Mouse (Mus musculus): Measurements from ENCODE around the gene E4f1.

E4f1 gene

GRCm38 (mm10) chr17:24415011-24415410, 55.1 kb downstream of the E4f1 start:
- DNase-seq (ENCODE audit: low spot score in 2 of 2): no peak

- peak; percentile 85 to 87 for DNase-seq (ENCODE audit: low spot score in 2 of 2)
Observed at GRCm38 (mm10) chr17:24414230-24414976, 55.7 kb downstream of the E4f1 start, which contains the start of gene Rnps1. Gene Rnps1, plus strand, starts transcription at chr17:24414565.

GRCm38 (mm10) chr17:24413557-24414211, 56.4 kb downstream of the E4f1 start:
- peak; percentile 15 to 19 for DNase-seq (ENCODE audit: low spot score in 2 of 2)

- no peak for DNase-seq (ENCODE audit: low spot score in 2 of 2)
Observed at GRCm38 (mm10) chr17:24407116-24407803, 62.9 kb downstream of the E4f1 start.

GRCm38 (mm10) chr17:24402371-24402770, 67.7 kb downstream of the E4f1 start:
- DNase-seq (ENCODE audit: low spot score in 2 of 2): no peak

- DNase-seq (ENCODE audit: low spot score in 2 of 2): no peak
Observed at GRCm38 (mm10) chr17:24394456-24394855, 75.7 kb downstream of the E4f1 start.
